Mouse (Mus musculus) lung, embryonic 16.5 days (tissue): ENCODE results near the gene Olfr157. TPM values are rescaled to one million over a fixed set of nuclear protein-coding genes. Genes with fewer than 3 reads are reported as not detected.

ENCODE experiments used
- ATAC-seq: fragments of 200-750 bp; cut with Nextera tagmentation; 2 replicates; pipeline ENCODE4 v1.8.0; 2017; ENCODE audit warnings: low read depth, mild to moderate bottlenecking, moderate library complexity
- H3K27ac ChIP-seq: fragments of 300-500 bp; sonication (generic); 2 replicates; pipeline ENCODE4 v1.5.1; 2014; ENCODE audit warnings: mild to moderate bottlenecking, control low read depth, low read length
- H3K27me3 ChIP-seq: fragments of 300-500 bp; sonication (generic); 2 replicates; pipeline ENCODE4 v1.6.1; 2014; ENCODE audit warnings: low read depth, low read length, mixed read lengths; ENCODE audit not compliant: control insufficient read depth, insufficient read depth
- H3K36me3 ChIP-seq: fragments of 300-500 bp; sonication (generic); 2 replicates; pipeline ENCODE4 v1.6.1; 2014; ENCODE audit warnings: low read length; ENCODE audit not compliant: control insufficient read depth, insufficient read depth
- H3K4me1 ChIP-seq: fragments of 300-500 bp; sonication (generic); replicated peaks from 2 replicates; pipeline ENCODE4 v1.6.1; 2014; ENCODE audit warnings: low read length, mixed read lengths; ENCODE audit not compliant: control insufficient read depth, insufficient read depth
- H3K4me2 ChIP-seq: fragments of 300-500 bp; sonication (generic); 2 replicates; pipeline ENCODE4 v1.6.1; 2014; ENCODE audit warnings: low read depth, low read length, control low read depth
- H3K4me3 ChIP-seq: fragments of 300-500 bp; sonication (generic); 2 replicates; pipeline ENCODE4 v1.5.1; 2014; ENCODE audit warnings: mild to moderate bottlenecking, low read length, control low read depth
- H3K9ac ChIP-seq: fragments of 300-500 bp; sonication (generic); 2 replicates; pipeline ENCODE4 v1.6.1; 2014; ENCODE audit warnings: low read length, control low read depth
- H3K9me3 ChIP-seq: fragments of 300-500 bp; sonication (generic); 2 replicates; pipeline ENCODE4 v1.6.1; 2016; ENCODE audit warnings: low read length; ENCODE audit not compliant: control insufficient read depth
- WGBS: fragments of 180-500 bp; shearing (Covaris S2); extraction: QIAGEN DNeasy Blood & Tissue Kit; methylation state at CpG from one replicate; pipeline ENCODE4 v1.1.7; 2014; 5-methylcytosine and 5-hydroxymethylcytosine counted together
- polyA plus RNA-seq: library from polyadenylated mRNA; unstranded; fragments of >200 nt; fragmentation: Nextera tagmentation; extraction: Ambion mirVana; gene quantifications from 2 replicates; pipeline ENCODE4 v1.2.1, GENCODE M21; 2015

Gene Olfr157
- polyA plus RNA-seq, 1 experiment from 2014 or later: not detected

DNA sequence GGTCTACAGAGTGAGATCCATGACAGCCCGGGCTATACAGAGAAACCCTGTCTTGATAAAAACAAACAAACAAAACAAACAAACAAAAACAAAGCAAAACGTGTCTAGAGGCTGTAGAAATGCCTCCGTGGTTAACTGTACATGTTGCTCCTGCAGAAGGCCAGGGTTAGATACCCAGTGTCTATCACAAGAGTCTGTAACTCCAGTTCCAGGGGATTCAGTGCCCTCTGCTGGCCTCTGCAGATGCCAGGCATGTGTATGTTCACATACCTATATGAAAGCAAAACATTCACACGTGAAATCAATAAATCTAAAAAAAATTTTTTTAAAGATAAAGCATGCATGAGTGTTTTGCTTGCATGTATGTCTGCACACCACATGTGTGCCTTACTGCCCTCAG, 23.3 kb upstream of the Olfr157 start:
- no peaks in the 10 kb centered on the region for H3K9me3 ChIP-seq
- H3K27me3 ChIP-seq: no peaks in the 10 kb centered on the region
- H3K36me3 ChIP-seq: no peaks in the 10 kb centered on the region
- no peak overlapping the region for H3K27ac ChIP-seq
- H3K9ac ChIP-seq: no peak overlapping the region
- ATAC-seq: no peak
- no peak overlapping the region for H3K4me2 ChIP-seq
- 51% methylated on average over 4 of the region's 4 CpGs for WGBS
- H3K4me3 ChIP-seq: no peak overlapping the region
- no peaks in the 10 kb centered on the region for H3K4me1 ChIP-seq

DNA sequence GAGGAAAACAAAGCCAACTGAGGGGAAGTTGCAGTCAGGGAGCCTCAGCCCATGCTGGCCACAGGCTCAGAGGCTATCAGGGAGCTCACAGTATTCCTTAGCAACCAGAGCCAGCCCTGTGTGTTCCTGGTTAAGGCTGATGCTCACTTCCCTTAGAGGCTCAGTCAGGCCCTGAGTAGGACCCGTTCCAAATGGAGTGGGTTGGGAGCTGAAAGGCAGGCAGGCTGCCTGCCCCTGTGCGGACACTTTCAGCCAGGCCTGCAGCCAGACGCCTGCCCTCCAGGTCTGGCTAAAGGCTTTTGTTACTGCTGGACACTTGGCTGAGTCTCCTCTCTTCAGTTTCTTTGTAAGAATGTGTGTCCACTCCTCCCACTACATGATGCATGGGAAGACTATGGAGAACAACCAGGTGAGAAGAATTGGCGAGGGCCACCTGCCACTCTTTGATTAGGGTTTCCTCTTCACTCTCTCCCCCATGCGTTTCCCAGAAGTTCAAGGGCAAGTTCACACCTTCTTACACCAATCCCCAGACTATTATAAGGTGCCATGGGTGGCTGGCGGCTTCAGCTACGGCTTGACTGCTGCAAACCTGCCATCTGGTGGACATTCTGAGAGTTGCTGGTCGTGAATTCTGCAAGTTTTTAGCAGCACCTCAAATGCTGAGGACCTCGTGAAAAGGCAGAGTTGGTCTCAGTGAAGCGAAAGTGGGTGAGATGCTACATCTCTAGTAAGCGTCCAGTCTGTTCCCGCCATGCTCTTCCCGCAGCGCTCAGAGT, 20.9 kb upstream of the Olfr157 start:
- Histone ChIP-seq H3K9me3 (no peaks in the 10 kb centered on the region), H3K4me1 (no peaks in the 10 kb centered on the region), H3K4me3 (no peak overlapping the region), H3K27me3 (no peaks in the 10 kb centered on the region), H3K9ac (no peak overlapping the region), H3K36me3 (no peaks in the 10 kb centered on the region), H3K4me2 (no peak overlapping the region), H3K27ac (no peak overlapping the region)
- ATAC-seq: peak; percentile 28; the same call in 1 of the 2 replicates
- WGBS: 10% methylated on average over 14 of the region's 14 CpGs

DNA sequence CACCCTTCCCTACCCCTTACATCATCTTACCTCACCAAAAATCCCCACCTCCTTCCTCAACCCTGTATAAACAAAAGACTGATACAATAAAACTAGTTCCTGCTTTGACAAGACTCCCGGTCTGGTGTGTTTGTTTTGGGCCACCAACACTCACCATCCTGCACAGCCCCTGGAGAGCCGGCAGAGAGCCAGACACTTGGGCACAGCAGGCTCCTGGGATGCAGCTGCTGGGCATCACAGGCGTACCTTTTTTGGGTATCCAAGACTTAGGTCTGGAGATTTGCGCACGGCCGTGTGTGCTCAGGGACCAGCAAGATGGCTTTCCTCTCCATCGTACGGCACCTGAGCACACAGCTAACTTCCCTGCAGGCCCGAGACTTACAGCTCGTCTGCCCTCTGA, 19.9 kb upstream of the Olfr157 start:
- Histone ChIP-seq H3K4me1 (no peaks in the 10 kb centered on the region), H3K36me3 (no peaks in the 10 kb centered on the region), H3K4me3 (no peak overlapping the region), H3K9me3 (no peaks in the 10 kb centered on the region), H3K4me2 (no peak overlapping the region), H3K27me3 (no peaks in the 10 kb centered on the region), H3K9ac (no peak overlapping the region), H3K27ac (no peak overlapping the region)
- 58% methylated on average over 10 of the region's 10 CpGs for WGBS
- ATAC-seq: no peak

DNA sequence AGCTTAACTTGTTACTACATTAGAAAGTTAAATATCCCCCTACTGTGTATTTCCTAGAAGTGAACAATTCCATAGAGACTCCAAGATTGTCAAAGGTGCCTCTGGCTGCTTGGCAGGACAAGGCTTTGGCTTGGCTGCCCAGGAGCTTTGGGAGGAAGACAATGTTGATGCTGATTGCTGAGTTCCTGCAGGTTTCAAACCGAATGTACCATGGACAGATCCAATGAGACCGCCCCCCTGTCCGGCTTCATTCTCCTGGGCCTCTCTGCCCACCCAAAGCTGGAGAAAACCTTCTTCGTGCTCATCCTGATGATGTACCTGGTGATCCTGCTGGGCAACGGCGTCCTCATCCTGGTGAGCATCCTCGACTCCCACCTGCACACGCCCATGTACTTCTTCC, 14.1 kb upstream of the Olfr157 start:
- H3K4me3 ChIP-seq: no peak overlapping the region
- H3K4me1 ChIP-seq: no peaks in the 10 kb centered on the region
- no peaks in the 10 kb centered on the region for H3K27me3 ChIP-seq
- no peak for ATAC-seq
- no peak overlapping the region for H3K9ac ChIP-seq
- no peaks in the 10 kb centered on the region for H3K9me3 ChIP-seq
- no peak overlapping the region for H3K27ac ChIP-seq
- WGBS: 69% methylated on average over 8 of the region's 8 CpGs
- H3K4me2 ChIP-seq: no peak overlapping the region
- H3K36me3 ChIP-seq: no peaks in the 10 kb centered on the region

DNA sequence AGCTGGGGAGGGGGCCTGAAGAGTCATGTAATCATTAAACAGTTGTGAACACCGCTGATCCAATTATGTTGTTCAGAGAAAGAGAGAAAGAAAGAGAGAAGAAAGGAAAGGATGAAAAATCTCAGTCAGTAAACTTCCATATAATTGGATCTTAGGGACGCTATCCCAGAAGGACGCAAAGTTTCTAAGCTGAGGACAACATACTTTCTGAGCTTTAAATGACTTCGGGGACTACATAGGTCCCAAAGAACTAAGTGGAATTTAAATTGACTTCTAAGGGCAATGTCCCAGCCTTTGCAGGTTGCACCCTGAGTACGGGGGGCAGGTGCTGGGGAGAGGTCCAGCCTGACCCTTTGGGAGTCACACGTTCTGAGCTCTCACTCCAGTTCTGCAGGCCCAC, 11.3 kb upstream of the Olfr157 start, which contains the start of gene Olfr155:
Gene Olfr155, plus strand, starts transcription at position 301 of the 400 bp plus-strand sequence.
- H3K36me3 ChIP-seq: no peaks in the 10 kb centered on the region
- no peaks in the 10 kb centered on the region for H3K9me3 ChIP-seq
- ATAC-seq: no peak
- H3K27me3 ChIP-seq: no peaks in the 10 kb centered on the region
- H3K4me2 ChIP-seq: no peak within 1 kb of the TSS
- no peak within 1 kb of the TSS for H3K9ac ChIP-seq
- H3K4me1 ChIP-seq: no peaks in the 10 kb centered on the region
- 64% methylated on average over 6 of the region's 6 CpGs for WGBS
- H3K4me3 ChIP-seq: no peak within 1 kb of the TSS
- H3K27ac ChIP-seq: no peak within 1 kb of the TSS

DNA sequence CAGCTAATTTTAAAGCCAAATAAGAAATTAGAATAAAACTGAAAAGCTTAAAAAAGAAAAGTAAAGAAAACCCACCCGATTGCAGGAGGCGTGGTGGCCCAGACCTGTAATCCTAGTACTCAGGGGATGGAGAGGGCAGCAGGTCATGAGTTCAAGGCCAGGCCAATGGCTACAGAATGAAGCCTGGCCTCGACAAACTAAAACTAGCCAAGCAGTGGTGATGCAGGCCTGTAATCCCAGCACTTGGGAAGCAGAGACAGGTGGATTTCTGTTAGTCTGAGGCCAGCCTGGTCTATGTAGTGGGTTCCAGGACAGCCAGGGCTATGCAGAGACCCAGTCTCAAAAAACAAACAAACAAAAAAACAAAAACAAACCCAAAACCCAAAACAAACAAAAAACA, 1.7 kb downstream of the Olfr157 start:
- no peak overlapping the region for H3K27ac ChIP-seq
- WGBS: 63% methylated on average over 3 of the region's 3 CpGs
- H3K27me3 ChIP-seq: no peaks in the 10 kb centered on the region
- no peaks in the 10 kb centered on the region for H3K4me1 ChIP-seq
- no peak overlapping the region for H3K9ac ChIP-seq
- no peak for ATAC-seq
- no peaks in the 10 kb centered on the region for H3K36me3 ChIP-seq
- H3K4me3 ChIP-seq: no peak overlapping the region
- no peak overlapping the region for H3K4me2 ChIP-seq
- H3K9me3 ChIP-seq: no peaks in the 10 kb centered on the region

DNA sequence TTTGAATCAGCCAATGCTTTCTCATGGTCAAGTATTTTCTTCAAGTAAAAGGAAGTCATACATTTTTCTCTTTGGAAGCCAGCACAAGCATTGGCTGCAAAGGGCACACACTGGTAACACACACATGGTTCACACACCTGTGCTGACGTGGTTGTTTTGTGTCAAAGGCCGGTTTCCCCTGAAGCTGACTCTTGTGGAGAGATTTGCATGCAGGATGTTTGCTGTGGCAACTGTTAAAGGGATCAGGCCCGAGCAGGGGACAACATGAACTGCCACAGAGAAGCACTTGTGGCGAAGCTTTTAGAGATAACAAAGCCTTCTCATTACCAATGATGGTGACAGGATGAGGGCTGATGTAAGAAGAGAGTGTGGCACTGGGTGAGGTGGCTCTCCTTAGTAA, 5.3 kb downstream of the Olfr157 start:
- no peaks in the 10 kb centered on the region for H3K36me3 ChIP-seq
- no peaks in the 10 kb centered on the region for H3K4me1 ChIP-seq
- H3K9ac ChIP-seq: no peak overlapping the region
- no peak overlapping the region for H3K27ac ChIP-seq
- ATAC-seq: no peak
- H3K4me3 ChIP-seq: no peak overlapping the region
- WGBS: 48% methylated on average over 4 of the region's 4 CpGs
- H3K9me3 ChIP-seq: no peaks in the 10 kb centered on the region
- no peaks in the 10 kb centered on the region for H3K27me3 ChIP-seq
- H3K4me2 ChIP-seq: no peak overlapping the region

DNA sequence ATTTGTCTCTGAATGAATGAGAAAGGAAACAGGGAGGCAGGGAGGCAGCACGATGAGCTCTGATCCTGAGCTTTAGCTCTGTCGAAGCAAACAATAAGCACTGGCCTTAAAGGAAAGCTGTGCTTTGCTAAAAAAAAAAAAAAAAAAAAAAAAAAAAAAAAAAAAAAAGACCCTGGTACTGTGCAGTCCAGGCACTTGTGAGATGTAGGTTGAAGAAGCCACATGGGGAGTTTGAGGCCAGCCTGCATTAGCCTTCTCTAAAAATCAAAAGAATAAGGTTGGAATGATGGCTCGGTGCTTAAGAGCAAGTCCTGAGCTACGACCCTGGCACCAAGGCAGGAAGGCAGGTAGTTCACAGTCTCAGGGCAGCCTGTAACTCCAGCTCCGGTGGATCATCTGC, 6.2 kb downstream of the Olfr157 start:
- no peaks in the 10 kb centered on the region for H3K27me3 ChIP-seq
- WGBS: 67% methylated on average over 5 of the region's 5 CpGs
- no peak overlapping the region for H3K4me2 ChIP-seq
- no peak overlapping the region for H3K9ac ChIP-seq
- H3K9me3 ChIP-seq: no peaks in the 10 kb centered on the region
- H3K27ac ChIP-seq: no peak overlapping the region
- no peaks in the 10 kb centered on the region for H3K36me3 ChIP-seq
- no peaks in the 10 kb centered on the region for H3K4me1 ChIP-seq
- no peak overlapping the region for H3K4me3 ChIP-seq
- no peak for ATAC-seq

DNA sequence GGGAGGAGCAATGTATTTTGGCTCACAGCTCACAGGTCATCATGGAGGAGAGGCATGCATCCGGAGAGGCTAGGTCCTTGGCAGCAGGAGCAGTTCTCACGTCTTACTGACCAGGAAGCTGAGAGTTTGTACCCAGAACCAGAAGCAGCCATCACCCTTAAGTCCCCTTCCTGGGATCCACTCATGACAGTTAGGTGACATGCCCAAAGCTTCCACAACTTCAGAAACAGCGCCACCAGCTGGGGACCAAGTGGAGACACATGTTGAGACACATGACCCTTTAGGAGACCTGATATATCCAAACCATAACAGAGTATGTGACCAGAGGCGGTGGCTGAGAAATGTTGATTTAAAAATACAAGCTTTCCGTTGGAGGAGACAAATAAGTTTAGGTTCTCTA, 8.0 kb downstream of the Olfr157 start:
- WGBS: 57% methylated on average over 5 of the region's 5 CpGs
- no peaks in the 10 kb centered on the region for H3K36me3 ChIP-seq

More for the DNA sequence above, 8.0 kb downstream of the Olfr157 start:
- Histone ChIP-seq H3K4me1 (no peaks in the 10 kb centered on the region), H3K9ac (no peak overlapping the region), H3K4me2 (no peak overlapping the region), H3K27ac (no peak overlapping the region), H3K27me3 (no peaks in the 10 kb centered on the region), H3K9me3 (no peaks in the 10 kb centered on the region), H3K4me3 (no peak overlapping the region)
- no peak for ATAC-seq
